Mouse (Mus musculus): Measurements from ENCODE around the gene Scamp4.
"Not testable (repeated sequence)": the region's sequence is repeated elsewhere in the genome, so short reads cannot be mapped to it uniquely, and the experiment has no call there.

Gene Scamp4

DNA sequence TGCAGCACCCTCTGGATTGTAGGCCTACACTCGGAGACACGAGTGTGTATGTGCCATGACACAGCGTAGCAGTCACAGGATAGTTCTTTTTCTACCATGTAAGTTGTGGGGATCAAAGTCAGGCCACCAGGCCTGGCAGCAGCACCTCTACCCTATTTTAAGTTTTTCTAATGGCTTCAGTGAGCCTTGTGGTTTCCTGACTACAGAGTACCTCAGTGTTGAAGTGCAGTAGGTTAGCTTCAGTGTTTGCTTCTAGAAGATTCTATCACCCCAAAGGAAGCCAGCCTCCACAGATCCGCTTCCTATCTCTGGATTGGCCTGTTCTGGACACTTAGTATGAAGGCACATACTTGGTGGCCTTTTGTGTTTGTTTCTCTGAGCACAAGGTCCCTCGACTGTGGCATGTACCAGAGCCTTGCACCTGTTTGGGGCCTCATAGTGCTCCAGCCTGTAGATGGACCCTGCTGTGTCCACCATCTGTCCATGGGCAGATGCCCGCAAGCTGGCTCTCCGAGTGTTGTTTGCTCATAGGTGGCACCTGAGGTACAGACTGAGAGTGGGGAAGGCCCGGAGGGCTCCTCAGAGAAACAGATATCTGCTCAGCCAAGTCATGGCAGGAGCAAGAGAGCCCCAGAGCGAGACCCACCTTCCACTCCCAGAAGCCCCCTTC is 7.6 kb downstream of the Scamp4 start:
- DNase-seq (ENCODE audit: low spot score in 2 of 2), result peak in 1 of 2 experiments; percentile 45

DNA sequence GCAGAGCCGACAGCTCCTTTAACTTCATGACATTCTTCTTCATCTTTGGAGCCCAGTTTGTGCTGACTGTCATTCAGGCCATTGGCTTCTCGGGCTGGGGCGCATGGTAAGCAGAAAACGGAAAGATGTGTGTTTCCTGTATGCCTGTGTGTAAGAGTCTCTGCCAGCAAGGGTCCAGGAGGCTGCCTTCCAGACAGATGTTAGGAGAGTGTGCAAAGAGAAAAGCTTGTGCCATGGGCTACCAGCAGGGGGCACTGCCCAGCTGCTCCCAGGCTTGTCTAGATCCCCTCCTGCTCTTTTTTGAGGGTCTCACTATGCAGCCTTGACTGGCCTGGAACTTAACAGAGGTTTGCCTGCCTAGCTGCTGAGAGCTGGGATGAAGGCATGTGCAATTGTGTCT is 8.4 kb downstream of the Scamp4 start:
- peak; percentile 61 for DNase-seq (ENCODE audit: low spot score in 2 of 2)

- DNase-seq (ENCODE audit: low spot score in 2 of 2), result peak; percentile 58 to 61
Observed at GRCm38 (mm10) chr10:80611905-80612304, 9.2 kb downstream of the Scamp4 start.

- DNase-seq (ENCODE audit: low spot score in 2 of 2), result no peak
Observed at GRCm38 (mm10) chr10:80613821-80614220, 11.1 kb downstream of the Scamp4 start.

DNA sequence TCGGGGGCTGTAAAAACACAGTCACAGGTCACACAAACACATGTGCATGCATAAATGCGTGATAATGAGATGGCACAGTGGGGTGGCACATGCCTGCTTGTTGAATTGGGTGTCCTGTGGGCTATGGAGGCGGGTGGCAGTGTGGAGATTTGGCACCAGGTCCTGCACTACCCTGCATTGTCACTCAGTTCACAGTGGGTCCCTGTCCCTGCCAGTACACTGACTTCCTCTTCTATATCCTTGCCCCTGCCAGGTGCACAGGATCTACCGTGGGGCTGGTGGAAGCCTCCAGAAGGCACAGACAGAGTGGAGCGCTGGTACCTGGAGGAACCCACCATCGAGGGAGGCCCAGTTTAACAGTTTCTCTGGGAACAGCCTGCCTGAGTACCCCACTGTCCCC is 11.7 kb downstream of the Scamp4 start:
- DNase-seq (ENCODE audit: low spot score in 2 of 2), result no peak

DNA sequence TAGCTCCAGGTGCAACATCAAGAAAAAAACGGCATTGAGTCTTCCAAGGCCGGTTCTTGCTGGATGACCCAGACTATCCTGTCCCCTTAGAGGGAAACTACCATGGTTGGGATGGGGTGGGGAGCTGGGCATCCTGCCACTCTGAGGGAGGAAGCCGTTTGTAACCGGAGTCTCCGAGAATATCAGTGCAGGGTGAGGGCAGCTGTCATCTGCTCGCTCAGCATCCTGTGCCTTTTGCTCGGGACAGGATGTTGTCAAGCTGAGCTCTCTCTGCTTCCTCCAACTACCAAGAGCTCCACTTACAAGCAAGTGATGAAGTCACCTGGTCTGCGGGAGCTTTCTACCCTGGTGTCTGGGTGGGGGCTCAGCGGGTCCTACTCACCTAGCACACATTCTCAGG is 15.5 kb downstream of the Scamp4 start:
- peak; percentile 72 to 75 for DNase-seq (ENCODE audit: low spot score in 2 of 2)

GRCm38 (mm10) chr10:80619465-80620244 is 17.0 kb downstream of the Scamp4 start:
- DNase-seq (ENCODE audit: low spot score in 2 of 2), result no peak

DNA sequence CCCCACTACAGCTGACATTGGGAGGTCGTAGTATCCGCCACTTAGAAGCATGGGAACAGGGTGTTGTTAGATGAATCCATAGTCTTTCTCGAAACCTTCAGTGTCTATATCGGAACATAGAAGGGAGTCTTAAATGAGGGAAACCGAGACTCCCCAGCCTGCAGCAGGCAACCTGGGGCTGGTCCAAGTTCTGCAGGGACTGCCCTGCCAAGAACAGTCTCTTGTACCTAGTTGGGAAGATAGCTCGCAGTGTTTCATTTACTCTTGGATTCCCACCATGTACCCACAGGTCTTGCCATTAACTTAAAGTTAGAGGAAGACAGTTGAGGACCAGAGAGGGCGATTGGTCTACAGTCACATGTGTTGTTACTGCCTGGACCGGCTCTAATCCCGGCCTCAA is 17.7 kb downstream of the Scamp4 start:
- DNase-seq (ENCODE audit: low spot score in 2 of 2), result no peak

- peak; percentile 56 to 63 for DNase-seq (ENCODE audit: low spot score in 2 of 2)
Observed at GRCm38 (mm10) chr10:80620796-80621689, 18.4 kb downstream of the Scamp4 start.

DNA sequence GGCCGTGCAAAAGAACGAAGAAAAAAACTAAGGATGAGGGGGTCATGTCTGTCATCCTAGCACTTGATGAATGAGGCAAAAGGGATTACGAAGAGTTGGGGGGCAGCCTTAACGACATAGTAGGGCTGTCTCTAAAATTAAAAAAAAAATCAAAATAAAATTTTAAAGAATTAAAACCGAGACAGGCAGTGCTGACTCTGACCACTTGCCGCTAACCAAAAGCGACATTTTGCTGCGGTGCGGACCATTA is 18.9 kb downstream of the Scamp4 start:
- DNase-seq (ENCODE audit: low spot score in 2 of 2), result no peak

GRCm38 (mm10) chr10:80621940-80622660 is 19.4 kb downstream of the Scamp4 start:
- DNase-seq (ENCODE audit: low spot score in 2 of 2), result peak; percentile 99 to 100

DNA sequence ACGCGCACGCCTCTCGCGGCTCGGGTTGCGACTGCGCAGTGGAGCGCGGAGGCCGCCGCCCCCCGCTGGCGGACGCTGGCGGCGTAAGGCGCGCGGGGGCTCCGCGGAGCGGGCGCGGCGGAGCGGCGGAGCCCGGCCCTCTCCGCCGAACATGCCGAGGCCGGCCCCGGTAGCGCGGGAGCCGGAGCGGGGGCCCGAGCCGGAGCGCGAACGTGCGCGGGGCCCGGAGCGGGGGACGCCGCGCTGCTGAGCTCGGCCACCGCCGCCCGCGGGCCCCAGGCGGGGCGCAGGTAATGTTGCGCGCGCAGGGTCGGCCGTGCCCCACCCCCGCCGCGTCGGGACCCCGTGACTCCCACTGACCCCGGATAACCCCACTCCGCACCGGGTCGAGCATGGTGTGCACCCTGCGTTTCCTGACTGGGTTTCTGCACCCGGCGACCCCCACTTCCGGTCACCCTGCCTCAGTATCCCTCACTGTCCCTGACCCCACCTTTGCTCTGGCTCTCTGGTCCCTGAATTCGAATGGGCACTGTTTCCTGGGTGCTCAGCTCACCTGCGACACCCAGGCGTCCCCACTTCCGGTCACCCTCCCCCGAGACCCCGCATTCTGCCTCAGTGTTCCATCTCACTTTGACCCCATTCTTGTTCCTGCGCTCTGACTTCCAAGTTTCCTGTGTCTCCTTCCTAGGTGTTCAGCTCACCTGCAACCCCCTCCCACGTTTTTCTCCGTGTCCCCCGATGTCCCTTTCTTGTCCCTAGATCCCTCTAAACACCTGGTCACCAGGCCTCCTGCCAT is 20.2 kb downstream of the Scamp4 start, which contains the start of gene Csnk1g2:
TSS of gene Csnk1g2 (plus strand) at position 178 of the 796 bp plus-strand sequence.
- peak; percentile 62 to 77 for DNase-seq (ENCODE audit: low spot score in 2 of 2)

DNA sequence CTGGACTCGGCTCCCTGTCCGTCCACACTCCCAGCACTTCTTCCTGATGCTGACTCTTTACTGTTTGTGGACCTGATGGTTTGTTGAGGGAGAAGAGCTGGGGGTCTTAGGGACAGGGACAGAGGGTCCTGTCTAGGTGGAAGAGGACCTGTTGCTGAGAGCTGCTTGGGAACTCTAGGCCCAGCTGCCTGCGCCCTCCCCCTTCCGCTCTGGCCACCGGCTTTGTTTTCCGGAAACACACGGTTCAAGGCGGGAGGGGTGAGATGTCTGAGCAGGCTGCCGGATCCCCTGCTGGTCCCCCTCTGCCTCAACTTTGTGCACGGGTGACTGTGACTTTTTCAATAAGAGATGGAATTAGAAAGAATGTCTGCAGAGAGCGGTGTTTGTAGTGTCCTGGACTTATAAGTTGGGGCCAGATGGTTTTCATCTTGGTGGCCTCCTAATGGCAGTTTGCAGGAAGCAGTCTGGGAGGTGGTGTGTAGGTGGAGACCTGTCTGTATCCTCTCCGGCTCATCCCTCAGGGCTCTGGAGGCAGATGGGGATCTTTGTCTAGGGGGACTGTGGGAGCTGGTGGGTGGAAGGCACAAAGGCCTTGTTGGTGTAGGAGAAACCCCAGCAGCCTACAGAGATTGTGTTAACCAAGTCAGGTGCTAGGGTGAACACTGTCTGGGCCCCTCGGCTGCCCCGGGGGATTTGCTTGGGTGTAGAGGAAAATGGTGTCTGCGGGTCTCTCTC is 21.0 kb downstream of the Scamp4 start:
- peak; percentile 85 to 86 for DNase-seq (ENCODE audit: low spot score in 2 of 2)

DNA sequence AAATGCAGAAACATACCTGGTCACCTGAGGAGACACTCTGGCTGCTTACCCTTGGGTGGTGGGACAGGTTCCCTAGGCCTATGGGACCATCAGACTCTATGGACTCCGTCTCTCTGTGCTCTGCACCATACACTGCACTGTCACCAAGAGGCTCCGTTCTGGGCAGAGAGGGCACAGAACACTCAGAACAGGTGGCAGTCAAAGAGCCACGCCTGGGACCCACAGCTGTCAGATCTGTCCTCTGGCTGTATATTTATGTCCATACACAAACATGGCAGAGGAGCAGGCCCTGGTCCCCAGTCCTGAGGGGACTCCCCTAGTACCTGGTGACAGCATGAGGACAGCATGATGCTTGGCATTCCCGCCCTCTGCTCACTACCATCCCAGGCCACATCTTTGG is 23.1 kb downstream of the Scamp4 start:
- DNase-seq (ENCODE audit: low spot score in 2 of 2), result no peak

DNA sequence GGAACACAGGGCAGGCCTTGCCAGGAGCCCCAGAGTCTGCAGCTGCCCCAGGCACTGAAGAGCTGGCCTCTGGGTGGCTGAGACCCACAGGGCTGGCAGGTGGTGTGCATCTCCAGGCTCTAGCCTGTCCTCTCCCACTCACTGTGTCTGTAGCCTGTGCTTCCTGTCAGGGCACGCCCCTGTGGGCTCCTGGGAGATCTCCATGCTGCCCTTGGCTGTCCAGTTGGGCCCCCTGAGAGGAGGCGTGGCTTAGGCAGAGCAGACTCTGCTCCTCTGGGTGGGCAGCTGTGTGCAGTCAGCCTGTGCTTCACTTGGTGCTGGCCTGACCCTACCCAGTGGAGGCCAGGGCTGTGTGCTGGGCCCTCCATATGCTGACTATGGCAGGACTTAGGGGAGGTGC is 25.0 kb downstream of the Scamp4 start:
- no peak for DNase-seq (ENCODE audit: low spot score in 2 of 2)

- peak; percentile 24 to 32 for DNase-seq (ENCODE audit: low spot score in 2 of 2)
Observed at GRCm38 (mm10) chr10:80628925-80629324, 26.3 kb downstream of the Scamp4 start.

- no peak for DNase-seq (ENCODE audit: low spot score in 2 of 2)
Observed at GRCm38 (mm10) chr10:80635345-80635744, 32.7 kb downstream of the Scamp4 start.

DNA sequence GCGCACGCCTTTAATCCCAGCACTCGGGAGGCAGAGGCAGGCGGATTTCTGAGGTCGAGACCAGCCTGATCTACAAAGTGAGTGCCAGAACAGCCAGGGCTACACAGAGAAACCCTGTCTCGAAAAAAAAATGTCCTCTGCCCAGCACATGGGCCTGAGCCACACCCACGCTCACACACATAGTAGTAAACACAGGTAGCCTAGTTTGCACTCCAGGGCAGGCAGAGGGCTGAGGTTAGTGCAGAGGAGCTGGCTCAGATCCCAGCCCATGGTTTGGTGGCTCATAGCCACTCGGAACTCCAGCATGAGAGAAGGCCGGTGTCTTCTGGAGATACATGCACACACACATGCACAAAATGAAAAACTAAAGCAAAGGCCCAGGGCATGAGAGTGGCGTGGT is 44.3 kb downstream of the Scamp4 start:
- DNase-seq (ENCODE audit: low spot score in 2 of 2), result no peak

DNA sequence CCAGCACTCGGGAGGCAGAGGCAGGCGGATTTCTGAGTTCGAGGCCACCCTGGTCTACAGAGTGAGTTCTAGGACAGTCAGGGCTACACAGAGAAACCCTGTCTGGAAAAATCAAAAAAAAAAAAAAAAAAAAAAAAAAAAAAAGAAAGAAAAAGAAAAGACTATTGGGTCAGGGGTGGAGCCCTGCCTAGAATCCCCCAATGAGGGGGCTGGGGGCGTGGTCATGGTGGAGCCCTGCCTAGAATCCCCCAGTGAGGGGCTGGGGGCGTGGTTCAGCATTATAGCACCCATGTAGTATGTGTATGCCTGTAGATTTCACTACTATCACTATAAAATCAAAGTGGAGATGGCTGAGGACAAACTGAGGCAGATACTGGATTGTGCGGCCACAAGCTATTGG is 47.2 kb downstream of the Scamp4 start:
- DNase-seq (ENCODE audit: low spot score in 2 of 2), result not testable (repeated sequence)

- no peak for DNase-seq (ENCODE audit: low spot score in 2 of 2)
Observed at GRCm38 (mm10) chr10:80650392-80650791, 47.7 kb downstream of the Scamp4 start.

Measured in spleen, postnatal 36 days (tissue).